Mouse (Mus musculus): ENCODE results near the gene Adck1.

- TF ChIP-seq POLR2A (IDR thresholded peaks at IDR 0.05; ENCODE audit: low read depth, low read length) (no peak), CTCF (IDR thresholded peaks at IDR 0.05; ENCODE audit: borderline replicate concordance, insufficient read depth, low read length) (no peak)
Measured at GRCm38 (mm10) chr12:88476702-88477101, 116.3 kb downstream of the Adck1 start.

All from embryonic fibroblast, embryonic 13.5 days (primary cell).